Mouse (Mus musculus) layer of hippocampus, adult 9-11 months (tissue): ENCODE results near the gene Psmb11.

Experiments used
- DNase-seq: peaks from one replicate; pipeline ENCODE4 v3.0.0; 2022

Gene Psmb11

DNA sequence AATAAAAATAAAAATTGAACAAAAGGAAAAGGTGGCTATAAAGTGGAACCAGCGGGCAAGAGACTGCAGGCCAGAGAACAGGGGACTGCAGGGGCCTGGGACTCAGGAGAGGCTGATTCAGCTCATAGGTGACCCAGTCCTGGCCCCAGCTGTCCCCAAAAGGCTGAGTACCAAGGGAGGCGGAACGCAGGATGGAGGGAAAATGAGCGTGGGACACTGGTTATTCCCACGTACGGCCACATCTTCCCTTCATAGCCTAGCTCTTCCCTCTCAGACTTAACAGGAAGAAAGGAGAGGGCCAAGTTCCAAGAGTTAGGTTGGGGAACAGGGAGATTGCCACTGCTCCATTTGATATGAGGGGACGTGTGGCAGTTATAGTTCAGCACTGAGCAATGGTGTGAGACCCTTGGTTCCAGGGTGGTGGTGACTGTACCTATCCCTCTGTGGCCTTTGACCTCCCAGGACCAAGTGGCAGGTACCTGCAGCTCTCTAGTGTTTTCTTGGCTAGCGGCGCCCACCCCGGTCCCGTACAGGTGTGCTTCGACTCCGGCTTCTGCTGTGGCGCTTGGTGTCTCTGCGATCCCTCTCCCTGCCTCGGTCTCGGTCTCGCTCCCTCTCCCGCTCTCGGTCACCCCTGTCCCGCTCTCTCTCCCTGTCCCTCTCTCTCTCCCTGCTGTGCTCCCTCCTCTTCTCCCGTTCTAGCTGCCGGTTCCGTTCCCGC, 21.2 kb downstream of the Psmb11 start:
- no peak for DNase-seq

DNA sequence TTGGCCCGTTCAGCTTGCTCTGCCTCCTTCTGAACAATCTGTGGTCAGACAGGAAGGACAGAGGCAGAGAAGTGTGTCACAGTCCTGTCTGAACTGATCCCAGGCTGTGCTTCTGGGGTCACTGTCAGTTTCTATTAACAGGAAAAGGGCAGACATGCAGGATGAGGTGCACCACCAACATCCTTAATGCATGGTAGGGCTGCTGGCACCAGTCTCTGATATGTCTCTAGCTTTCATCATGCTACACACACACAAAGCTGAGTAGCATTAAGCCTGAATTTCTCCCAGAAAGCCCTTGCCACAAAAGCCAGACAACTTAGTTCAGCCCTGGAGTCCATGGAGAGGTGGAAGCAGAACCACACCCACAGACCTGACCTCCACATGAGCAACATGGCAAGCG, 21.8 kb downstream of the Psmb11 start:
- DNase-seq: no peak

DNA sequence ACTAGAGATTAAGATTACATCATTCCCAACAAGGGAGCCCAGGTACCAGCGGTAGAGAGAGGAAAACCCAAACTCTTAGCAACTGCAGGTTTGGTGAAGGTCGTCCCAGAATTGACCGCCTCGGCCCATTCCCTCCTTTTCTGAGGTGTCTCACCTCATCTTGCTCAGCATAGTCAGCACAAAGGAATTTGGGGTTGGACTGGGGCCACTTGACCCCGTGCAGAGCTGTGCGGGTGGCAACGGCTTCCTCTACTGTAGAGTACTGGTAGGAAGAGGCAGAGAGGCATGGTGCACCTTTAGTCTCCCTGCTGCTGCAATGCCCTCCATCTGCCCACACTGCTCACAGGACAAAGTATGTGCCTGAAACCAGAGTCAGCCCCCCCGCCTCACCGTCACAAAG, 23.1 kb downstream of the Psmb11 start:
- no peak for DNase-seq

- DNase-seq: no peak
These were observed 25.2 kb downstream of the Psmb11 start for GRCm38 (mm10) chr14:54646455-54646854.

DNA sequence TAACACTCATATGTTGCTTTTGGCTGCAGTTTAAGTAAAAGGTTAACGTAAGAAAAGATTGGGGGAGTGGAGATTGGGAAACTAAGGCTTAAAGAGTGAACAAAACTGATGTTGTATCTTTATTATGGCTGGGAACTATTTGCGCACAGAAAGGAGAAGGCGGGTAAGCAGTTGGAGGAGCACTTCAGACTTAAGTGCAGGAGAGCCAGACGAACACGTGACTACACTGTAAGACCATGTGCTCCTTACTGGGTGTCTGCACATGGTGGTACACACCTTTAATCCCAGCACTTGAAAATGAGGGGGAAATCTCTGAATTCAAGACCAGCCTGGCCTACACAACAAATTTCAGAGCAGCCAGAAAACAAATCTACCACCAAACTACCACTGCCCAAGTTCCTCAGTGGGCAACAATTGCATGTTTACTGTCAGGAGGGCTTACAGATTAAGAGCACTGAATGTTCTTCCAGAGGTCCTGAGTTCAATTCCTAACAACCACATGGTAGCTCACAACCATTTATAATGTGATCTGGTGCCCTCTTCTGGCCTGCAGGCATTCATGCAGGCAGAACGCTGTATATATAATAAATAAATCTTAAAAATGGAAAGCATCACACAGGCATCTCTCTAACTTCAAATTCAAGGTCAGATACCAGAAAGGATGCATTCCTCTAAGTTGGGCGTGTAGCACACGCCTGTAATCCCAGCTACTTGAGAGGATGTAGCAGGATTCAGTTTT, 25.8 kb downstream of the Psmb11 start:
- DNase-seq: no peak

DNA sequence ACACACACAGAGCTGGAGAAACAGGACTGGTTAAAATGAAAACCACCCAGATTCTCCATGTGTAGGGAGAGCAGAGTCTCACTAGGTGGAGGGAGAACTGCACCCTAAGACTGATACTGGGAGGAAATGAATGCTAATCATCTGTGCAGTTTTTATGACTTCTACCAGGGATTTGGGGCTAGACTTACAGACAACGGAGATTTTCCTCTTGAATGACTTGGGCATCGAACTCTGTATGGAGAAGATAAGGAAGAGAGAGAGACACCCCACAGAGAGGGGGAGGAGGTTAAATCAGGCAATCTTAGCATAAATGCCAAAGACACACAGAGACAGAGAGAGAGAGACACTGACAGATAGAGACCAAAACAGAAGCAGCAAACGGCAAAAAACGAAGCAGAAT, 26.7 kb downstream of the Psmb11 start:
- DNase-seq: no peak

- peak; percentile 77 for DNase-seq
These were observed 29.6 kb downstream of the Psmb11 start for GRCm38 (mm10) chr14:54650621-54651454.

DNA sequence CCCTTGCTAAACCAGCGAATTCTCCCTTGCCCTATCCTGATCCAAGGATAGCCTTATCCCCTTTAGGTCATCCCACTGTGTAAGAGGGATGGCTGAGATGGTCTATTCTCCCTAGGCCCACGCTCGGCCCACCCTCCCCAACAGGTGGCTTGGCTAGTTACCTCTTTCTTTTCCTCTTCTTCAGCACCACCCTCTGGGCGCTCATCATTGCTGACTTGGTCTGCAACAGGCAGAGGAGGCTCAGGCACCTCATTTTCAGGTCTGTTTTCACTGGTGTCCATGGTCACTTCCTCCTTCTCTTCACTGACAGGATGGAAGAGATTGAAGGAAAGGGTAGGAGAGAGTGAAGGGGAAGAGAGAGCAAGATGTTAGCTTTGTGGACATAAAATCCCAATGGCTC, 30.3 kb downstream of the Psmb11 start:
- no peak for DNase-seq

- no peak for DNase-seq
These were observed 31.6 kb downstream of the Psmb11 start for GRCm38 (mm10) chr14:54652787-54653186.

DNA sequence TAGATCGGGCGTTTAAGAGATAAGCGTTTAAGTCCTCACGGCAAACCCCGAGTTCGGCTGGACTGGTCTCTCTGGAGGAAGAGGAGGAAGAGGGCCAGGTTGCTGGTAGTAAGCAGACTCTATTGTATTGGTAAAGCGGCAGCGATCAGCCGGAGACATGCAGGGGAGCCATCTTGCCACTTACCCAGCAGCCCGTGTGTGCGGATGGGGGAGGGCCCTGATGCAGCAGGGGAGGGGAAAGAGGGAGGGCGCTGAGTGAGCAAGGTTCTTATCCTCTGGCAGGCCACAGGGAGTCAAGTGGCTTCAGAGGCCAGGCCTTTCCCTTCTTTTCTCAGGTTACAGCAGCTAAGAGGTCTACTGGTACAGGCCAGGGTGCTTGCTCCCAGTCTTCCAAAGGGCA, 32.3 kb downstream of the Psmb11 start:
- peak; percentile 90 for DNase-seq

GRCm38 (mm10) chr14:54660009-54660408, 38.8 kb downstream of the Psmb11 start:
- no peak for DNase-seq

GRCm38 (mm10) chr14:54664477-54665222, 43.4 kb downstream of the Psmb11 start:
- DNase-seq: peak; percentile 56

DNA sequence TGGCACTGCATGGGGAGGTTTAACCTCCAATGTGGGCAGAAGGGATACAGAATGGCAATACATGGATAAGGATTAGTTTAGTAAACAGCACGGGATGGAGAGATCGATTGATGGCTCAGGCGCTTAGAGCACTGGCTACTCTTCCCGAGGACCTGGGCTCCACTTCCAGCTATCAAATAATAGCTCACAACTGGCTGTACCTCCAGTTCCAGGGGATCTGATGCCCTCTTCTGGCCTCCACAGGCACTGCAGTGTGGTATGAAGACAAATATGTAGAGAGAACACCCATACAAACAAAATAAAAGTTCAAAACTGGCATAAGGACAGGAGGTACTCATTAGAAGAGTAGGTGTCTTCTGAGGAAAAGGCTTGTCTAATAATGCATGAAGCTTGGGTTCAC, 48.1 kb downstream of the Psmb11 start:
- DNase-seq: no peak

DNA sequence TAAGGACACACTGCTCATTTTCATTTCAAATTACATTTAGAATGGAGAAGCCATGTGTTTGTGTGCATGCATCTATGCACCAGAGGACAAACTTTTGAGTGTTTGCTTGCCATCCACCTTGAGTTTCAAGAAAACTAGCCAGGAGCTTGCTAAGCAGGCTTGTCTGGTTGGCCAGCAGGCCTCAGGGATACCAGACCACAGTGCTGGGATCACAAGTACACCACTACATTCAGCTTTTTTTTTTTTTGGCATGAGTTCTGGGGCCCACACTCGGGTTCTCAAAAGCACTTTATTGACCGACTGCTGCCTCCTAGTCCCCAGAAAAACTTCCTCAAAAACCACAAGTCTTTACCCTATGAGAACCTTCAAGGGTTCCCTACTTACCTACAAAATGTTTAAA, 53.1 kb downstream of the Psmb11 start:
- no peak for DNase-seq

GRCm38 (mm10) chr14:54676290-54676689, 55.1 kb downstream of the Psmb11 start:
- DNase-seq: peak; percentile 52

GRCm38 (mm10) chr14:54678657-54679304, 57.5 kb downstream of the Psmb11 start:
- DNase-seq: no peak
